Mouse (Mus musculus) cerebellum, adult 18-20 months (tissue): ENCODE results near the gene Rab31.

Experiments used
- DNase-seq, 2 experiments: peaks; one replicate each; pipeline ENCODE4 v3.0.0; 2021

Gene Rab31

DNA sequence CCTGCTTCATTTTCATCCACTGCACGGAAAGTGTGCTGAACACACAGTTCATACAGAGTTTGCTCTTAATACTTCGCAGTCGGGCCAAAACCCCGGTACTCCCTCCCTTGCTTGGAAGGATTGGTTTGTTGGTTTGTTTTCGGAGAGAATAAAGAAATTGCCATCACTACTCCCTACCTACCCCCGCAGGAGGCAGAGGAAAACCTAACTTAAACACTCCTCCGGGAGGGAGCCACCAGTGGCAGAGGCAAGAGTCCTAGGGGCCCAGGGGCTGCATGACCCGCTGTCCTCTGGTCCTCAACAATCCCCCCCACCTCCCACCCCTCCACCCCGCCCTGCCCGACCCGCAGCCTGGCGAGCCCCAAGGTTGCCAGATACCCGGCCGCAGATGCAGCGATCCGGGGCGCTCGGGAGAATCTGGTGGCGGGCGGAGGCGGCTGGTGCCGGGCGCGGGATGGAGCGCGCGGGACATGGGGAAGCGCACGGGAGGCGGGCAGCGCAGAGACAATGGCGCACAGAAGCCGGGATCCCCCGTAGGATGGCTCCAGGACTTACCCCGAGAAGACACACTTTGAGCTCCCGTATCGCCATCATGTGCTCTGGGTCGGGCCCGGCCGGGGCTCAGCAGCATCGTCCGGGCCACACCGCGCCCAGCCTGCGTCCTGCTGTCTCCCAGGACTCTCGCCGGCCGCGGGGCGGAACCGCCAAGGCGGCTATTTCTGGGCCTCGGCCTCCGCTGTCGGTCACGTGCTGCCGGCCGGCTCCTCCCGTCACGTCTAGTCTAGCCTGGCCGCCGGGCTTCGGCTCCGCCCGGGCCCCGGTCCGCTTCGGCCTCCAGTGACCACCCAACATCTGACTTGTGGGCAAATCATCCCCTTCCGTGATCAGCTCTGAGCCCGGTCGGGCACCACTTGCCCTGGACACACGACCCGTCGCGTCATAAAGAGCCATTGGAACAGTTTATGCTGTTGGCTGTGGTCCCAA, at the start of gene Rab31:
TSS of gene Rab31 (minus strand) at position 802 of the 984 bp plus-strand sequence.
- DNase-seq, result peak; percentile 81 to 84

GRCm38 (mm10) chr17:65820197-65820596, 47.6 kb upstream of the Rab31 start:
- no peak for DNase-seq

- DNase-seq, result no peak
Observed at GRCm38 (mm10) chr17:65813763-65814162, 41.2 kb upstream of the Rab31 start.

DNA sequence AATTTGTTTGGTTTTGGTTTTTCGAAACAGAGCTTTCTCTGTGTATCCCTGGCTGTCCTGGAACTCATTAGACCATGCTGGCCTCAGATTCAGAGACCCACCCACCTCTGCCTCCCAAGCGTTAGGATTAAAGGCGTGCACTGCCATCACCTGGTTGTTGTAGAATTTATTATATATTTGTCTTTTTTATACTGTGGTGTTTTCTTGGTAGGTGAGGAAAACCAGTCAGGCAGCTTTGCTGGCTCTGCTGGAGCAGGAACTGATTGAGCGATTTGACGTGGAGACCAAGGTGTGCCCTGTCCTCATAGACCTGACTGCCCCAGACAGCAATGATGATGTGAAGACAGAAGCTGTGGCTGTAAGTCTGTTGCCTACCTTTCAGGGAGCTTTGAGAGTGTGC, 38.5 kb upstream of the Rab31 start:
- no peak for DNase-seq

GRCm38 (mm10) chr17:65806416-65806815, 33.9 kb upstream of the Rab31 start:
- DNase-seq, result no peak

GRCm38 (mm10) chr17:65805966-65806365, 33.4 kb upstream of the Rab31 start:
- DNase-seq, result no peak

DNA sequence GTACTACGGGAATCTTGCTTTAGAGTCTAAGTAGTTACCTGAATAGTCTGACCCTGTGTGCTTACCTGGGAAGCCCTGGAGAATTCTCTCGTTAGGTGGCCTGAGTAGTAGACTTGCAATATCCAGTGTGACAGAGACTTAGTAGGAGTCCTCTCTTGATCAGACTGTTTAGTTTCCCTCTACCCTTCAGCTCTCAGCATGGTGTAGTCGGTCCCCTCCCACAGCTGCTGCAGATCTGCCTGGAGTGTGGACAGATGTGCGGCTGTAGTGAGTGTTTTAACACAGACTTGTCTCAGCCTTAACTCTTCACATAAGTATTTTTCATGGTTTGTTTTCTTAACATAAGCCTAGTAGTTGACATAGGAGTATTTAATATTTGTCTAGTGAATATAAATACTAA, 29.5 kb upstream of the Rab31 start:
- no peak for DNase-seq

DNA sequence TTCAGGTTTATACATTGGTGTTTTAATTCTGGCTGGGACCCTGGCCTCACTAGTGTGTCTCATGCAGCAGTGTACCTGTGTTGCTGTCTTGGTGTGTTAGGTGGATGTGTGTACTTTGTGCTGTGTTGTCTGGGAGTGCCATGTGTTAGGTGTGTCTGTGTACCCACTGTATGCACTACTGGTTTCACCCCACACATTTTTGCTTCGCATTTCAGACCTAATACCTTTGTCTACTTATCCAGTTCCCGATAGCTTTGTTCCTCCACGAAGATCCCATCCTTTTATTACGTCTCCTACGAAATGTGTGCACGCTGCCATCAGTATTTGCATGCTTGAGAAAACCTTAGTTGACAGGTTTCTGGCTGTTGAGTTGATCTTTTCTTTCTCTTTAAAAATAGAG, 27.9 kb upstream of the Rab31 start:
- DNase-seq, result no peak

DNA sequence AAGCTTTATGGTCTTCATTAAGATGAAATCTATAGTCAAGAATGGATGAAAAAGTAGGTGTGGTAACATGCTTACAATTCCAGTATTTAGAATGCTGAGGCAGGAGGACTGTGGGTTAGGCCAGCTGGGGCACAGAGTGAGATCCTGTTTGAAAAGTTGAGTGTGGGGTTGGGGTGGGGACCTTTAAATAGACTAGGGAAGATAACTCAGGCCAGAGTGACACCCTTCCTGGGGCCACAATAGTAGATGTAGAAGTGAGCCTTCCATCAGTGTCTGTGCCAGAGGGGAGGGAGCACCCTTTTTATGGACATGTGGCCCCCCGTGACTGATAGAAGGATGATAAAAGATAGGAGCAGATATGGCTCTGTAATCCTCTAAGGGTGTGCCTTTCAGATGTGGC, 26.8 kb upstream of the Rab31 start:
- DNase-seq, result no peak

- DNase-seq, result no peak
Observed at GRCm38 (mm10) chr17:65798446-65798845, 25.9 kb upstream of the Rab31 start.

DNA sequence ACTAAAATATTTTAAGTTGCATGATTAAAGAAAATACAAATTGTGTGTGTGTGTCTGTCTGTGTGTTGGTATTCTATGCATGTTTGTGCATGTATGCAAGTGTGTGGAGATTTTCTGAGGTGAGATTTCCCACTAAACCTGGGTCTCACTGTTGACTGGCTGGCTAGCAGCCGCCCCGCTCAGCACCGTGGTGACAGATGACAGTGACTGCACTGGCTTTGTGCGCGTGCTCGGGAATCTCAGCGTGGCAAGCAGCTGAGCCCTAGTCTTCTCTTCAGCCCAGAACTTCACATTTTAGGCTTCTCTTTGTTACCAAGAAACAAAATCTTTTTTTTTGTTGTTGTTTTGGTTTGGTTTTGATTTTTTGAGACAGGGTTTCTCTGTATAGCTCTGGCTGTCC, 23.5 kb upstream of the Rab31 start:
- no peak for DNase-seq

- DNase-seq, result no peak
Observed at GRCm38 (mm10) chr17:65794096-65794850, 21.7 kb upstream of the Rab31 start.

GRCm38 (mm10) chr17:65793307-65793930, 20.9 kb upstream of the Rab31 start:
- no peak for DNase-seq

DNA sequence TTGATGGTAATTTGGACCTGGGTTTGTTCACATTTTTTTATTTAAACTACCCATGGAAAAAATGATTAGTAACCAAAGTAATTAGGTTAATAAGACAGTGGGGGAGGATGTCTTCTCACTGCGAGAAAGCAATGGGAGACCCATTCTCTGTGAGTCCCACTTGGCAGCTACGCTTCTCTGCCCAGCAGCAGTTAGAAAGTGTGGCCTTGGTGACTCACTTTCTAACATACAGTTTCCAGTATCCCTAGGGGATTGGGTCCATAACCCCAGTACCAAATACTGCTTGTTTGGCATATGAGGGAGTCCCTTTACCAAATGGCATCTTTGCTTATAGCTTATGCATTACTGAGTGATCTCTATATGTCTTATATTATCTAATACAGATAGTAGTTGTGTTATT, 18.6 kb upstream of the Rab31 start:
- DNase-seq, result no peak

- DNase-seq, result no peak
Observed at GRCm38 (mm10) chr17:65789576-65789975, 17.0 kb upstream of the Rab31 start.

DNA sequence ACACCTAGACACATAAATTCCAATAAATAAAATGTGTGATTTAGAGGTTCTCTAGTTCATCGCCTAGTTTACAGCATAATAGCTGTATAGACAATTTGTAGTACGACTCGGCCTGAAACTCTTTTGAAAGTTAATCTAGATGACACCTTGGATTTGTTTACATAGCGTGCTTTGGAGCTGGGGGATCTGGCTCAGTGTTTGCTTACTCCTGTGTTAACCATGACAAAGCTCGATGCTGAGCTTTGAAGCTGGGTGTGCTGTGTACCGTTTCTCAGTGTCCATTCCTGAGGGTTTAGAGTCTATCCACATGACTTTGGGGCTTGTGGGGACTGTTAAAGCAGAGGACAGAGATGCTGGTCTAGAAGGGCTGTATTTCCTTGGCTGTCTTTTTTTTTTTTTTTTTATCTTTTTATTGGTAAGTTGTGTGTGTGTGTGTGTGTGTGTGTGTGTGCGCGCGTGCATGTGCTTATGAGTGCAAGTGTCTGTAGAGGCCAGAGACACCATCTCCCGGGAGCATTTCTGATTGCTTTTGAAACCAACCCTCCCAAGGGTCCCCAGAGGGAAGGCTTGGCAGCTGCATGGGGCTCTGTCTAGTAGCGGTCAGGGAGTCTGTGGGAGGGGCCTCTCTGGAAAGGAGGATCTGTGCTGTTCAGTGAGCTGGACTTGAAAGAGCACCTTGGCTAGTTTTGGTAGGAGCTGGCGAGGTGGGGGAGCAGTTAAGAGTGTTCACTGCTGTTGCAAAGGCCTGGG, 16.2 kb upstream of the Rab31 start:
- DNase-seq, result no peak

DNA sequence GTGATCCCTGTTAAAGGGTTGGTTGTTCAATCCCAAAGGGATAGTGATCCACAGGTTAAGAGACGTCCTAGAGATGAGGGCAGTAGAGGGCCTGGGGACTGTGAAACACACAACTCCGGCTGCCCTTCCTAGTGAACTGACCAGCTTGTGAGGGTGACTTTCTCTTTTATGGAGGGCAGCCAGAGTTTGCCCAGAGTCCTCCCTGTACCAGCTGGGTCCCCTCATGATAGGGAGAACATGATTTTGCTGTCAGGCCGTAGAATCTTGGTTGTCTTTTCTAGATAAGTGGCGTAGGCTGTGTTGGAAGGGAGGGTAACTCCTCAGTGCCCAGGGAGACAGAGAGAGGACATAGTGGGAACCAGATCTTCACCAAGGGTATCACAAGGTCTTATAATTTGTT, 14.7 kb upstream of the Rab31 start:
- DNase-seq, result no peak

DNA sequence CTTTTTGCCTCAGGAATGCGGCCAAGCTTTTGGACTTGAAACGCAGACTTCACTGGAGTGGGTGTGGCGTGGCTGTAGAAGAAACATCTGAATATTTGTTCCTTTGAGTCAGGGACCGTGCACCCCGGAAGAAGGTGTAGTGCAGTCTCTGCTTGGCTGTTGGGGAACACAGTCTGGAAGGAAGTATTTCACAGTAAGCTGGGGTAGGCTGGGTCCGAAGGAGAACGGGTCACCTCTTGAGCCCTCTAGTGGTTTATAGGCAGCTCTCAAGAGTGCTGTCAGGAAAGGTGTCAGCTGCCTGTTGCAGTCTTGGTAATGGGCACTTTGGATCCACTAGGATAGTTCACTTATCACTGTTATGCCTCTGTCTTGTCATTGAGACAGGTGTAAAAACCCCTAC, 13.7 kb upstream of the Rab31 start:
- peak in 1 of 2 experiments; percentile 14 for DNase-seq

GRCm38 (mm10) chr17:65785707-65786106, 13.2 kb upstream of the Rab31 start:
- no peak for DNase-seq

DNA sequence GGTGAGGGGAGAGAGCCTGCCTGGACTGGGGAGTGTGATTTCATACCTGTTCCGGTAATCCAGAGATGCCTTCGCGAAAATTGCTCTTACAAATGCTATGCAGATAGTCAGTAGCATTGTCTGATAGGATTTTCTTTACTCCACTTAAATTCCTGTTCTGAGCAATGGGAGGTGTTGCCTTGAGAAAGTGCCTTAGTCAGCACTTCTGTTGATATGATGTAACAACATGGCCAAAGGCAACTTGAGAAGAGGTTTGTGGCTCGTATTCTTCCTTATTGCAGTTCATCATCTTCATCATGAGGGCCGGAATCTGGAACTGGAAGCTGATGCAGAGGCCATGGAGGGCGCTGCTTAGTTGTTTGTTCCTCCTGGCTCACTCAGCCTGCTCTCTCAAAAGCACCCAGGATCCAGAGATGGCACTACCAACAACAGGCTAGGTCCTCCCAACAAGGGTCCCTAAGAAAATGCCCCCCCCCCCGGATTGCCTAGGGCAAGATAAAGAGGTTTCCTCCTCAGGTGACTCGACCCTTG, 12.1 kb upstream of the Rab31 start:
- DNase-seq, result no peak

GRCm38 (mm10) chr17:65783182-65784161, 10.9 kb upstream of the Rab31 start:
- peak; percentile 84 for DNase-seq
